Mouse (Mus musculus) spleen, postnatal 36 days (tissue): ENCODE measurements at regions not wholly inside any gene's neighbourhood (a gene's known extent, or its start where the extent isn't known, plus 50 kb on each side); places are given as distances from the start of the nearest gene placed in this dataset.
A peak's percentile ranks its signal among the peaks of the same experiment; 100 is the strongest.
"Not testable (repeated sequence)": the region's sequence is repeated elsewhere in the genome, so short reads cannot be mapped to it uniquely, and the experiment has no call there.

ENCODE experiments used
- DNase-seq, 2 experiments: peaks; one replicate each; pipeline ENCODE4 v3.0.0; 2022; ENCODE audit warnings: low spot score in 2 of 2, mixed read lengths in 1 of 2

DNA sequence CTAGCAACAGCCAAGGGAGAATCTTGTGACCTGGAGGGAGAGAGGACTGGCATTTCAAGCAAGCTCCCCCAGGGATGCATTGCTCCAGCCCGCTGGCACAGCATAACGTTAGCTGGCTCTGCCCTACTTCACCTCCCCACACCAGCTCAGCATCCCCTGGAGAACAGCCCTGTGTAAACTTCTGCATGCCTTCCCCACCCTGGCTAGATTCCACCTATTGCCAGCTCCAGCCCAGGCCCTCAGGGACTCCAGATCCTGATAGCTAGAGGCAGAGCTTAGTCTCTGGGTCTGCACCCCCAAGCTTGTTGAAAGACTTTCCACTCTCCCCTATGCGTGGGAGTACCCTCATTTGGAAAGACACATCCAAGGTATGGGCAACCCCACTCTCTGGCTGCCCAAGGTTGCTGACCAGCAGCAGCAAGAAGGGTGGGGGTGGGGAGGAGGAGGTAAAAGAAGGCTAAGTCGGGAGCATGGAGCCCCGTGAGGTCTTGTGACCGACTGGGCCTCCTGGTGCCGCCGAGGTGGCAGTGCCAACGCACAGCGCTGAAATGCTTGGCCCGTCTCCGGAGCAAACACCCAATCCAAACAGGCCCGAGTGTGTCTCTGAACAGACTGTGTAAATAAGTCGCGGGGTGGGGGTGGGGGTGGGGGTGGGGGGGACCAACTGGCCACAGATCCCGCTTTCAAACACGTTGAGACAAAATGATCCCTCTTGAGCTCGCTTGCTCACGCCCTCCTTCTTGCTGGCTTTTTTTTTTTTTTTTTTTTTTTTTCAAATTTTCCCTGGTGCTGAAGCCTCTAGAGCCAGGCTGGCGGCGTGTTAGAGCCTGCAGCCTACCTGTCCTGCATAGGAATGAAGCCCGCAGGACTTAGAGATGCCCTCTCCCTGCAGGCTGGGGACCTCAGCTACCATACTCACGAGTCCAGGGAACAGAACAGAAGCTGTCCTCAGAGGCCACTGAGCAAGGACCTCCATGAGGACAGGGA lies 350.3 kb downstream of the Sox9 start:
- DNase-seq: no peak

DNA sequence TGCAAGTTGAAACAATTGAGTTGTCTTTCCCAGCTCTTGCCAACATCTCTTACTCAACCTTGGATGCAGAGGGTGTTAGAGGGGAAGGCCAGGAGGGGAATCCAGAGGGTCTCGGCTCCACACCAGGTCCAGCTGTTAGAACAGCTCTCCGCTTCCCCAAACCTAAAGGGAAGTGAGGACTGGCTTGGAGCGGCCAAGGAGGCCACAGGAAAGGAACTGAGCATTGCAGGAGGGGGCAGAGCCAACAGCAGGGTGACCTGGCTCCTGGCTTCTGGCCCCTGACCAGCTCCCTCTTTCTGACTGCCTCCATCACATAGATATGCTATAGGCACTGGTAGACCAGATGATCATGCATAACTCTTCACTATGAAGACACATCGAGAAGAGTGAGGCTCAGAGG lies 351.4 kb downstream of the Sox9 start:
- no peak for DNase-seq

DNA sequence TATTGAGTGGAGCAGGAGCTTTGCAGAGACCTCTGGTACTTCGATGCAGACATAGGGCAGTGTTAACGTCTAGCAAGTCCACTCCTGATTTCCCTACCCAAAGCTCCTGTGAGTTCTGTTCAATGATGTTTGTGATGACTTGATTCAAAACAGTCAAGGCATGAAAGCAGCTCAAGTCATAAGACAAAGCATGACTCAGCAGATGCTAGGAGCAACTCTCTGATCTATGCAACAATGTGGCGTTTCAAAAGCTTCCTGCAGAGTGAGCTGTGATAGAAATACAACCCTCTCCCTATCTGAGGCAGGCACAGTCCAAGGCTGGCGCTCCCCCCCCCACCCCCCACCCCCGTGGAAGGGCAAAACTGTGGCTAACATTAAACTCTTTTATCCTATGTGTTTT lies 353.2 kb downstream of the Sox9 start:
- no peak for DNase-seq

DNA sequence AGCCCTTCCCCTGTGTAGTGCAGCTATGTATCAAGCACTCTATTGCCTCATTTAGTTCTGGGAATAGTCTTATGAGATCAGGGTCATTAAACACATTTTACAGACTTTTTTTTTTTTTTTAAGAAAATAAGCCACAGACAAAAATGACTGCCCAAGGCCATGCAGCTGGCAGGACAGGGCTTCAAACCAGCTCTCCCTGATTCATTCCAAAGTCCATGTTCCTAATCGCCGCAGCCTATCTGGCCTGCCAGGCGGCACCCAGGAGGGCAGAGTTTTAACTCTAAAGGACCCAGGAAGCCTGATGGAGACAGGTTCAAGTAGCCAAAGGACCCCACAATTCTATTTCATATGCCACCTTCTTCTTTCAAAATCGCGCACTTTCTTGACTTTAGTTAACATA lies 356.4 kb downstream of the Sox9 start:
- no peak for DNase-seq

DNA sequence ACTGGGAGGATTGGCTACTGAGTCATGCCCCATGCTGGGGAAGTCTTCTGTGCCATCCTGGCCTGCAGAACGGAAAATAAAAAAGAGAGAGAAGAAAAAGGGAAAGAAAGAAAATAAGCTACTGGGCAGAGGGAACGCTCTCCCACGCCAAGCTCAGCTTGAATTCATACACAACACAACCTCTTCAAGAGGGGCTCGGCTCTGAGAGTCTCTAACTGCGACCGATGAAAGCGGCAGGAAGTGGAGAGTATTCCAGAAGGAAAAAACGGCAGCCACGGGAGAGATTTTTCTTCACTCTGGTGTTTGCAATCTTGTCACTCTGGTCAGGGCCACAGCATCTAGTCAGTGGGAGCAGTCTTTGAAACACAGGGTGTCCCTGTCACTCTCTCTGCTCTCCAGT lies 358.6 kb downstream of the Sox9 start:
- DNase-seq: no peak

DNA sequence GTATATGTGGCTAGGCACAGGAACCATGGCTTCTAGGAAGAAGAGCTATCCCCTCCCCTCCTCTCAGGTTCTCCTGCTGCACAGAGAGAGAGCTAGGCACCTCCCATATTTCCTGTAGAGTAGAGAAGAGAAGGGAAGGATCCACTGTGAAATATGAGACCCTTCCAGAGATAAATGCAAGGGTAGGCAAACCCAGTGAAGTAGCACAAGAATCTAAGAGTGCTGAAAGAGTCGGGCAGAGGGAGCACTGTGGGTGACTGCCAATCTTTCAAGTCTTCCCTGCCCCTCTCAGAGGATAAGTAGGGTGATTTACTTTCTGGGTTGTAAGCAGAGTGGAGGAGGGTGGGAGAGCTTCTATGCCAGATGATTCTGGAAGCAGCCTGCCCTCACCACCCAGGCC lies 360.8 kb downstream of the Sox9 start:
- no peak for DNase-seq

DNA sequence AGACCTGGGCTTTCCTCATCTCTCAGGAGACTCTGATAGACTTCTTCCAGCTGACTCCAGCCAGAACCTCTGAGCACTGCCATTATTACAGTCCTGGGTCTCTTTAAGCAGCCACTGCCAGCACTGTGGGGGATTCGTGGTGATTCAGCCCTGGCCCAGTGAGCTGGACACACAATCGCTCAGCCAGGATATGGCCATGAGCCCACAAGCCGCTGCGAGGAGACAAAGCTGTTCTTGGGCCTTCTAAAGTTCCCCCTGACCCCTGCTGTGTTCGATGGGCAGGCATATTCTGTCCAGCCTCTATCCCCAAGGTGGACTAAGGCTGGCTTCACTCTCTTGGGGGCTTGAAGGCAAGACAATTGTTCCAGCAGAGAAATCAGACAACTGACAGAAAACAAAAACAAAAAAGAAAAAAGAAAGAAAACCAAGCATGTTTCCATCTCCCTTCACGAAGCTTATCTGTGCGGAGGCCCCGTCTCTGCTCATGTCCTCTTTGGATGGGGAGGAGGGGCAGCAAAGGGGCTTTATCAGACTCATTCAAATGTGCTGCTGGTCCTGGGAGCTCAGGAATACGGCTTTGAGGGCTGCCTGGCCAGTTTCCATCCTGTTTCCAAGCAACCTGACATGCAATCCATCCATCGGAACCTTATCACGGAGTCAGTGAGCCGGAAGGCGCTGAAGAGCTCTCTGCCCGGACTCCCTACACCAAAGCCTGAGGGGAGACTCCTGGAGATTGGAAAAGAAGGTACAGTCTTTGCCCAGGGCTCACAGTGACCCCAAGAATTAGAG lies 362.0 kb downstream of the Sox9 start:
- DNase-seq: no peak

DNA sequence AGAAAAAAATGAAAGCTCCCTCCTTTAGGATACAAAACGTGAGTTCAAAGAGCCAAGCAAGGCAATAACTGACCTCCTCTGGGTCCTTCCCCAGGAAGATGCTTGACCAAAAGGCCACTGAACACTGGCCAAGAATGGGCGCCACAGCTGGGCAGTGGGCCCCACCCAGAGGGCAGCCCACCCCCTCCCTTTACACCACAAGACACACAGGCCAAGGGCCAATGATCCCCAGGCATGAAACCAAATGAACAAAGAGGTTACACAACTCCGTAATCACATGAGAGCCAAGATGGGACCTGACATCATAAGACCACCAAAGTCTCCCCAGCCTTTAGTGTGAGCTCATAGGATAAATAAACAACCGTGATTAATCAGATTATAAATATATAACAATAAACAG lies 363.7 kb downstream of the Sox9 start:
- DNase-seq: no peak

DNA sequence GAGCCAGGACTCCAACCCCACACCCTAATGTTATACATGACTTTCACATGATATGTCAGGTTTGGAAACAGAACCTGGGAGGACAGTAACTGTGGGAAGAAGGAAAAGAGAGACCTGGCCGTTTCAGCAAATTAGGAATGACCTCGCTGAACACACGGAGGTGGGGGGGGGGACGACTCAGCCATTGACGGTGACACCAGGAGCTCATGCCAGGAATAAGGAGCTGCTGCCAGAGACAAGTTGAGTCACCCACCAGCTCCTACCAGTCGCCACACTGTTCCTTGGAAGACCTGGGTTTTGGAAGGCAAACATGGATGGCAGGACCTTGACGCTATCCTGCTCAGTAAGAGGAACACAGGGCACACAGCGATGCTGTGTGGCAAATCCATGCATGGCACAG lies 364.7 kb downstream of the Sox9 start:
- no peak for DNase-seq

DNA sequence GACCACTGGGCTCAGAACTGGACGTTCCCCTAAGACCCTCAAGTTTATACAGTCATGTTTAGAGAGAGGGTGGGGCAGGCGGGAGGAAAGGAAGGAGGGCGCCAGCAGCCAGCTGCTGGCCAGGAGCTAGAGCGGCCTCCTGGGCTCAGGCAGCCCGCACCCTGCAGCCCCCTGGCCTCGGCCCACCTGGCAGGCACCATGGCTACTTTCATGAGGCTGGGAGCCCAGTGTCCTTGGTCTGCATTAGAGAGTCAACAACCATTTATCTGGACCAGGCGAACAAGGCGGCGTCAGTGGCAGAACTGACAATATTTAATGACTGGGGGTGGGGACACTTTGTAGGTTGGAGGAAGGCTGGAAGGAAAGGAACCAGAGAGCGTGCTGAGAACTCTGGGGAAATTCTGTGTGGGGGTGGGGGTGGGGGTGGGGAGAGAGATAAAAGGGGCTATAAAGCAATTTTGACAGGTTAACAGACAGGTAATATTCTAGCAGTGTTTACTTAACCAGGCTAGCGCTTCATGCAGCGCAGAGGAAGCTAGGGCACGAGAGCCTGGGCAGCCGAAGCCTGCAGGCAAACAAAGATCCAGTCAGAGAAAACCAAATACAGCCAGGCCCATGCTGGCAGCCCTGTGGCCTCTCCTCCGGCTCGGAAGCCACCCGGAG lies 365.6 kb downstream of the Sox9 start:
- DNase-seq: no peak

DNA sequence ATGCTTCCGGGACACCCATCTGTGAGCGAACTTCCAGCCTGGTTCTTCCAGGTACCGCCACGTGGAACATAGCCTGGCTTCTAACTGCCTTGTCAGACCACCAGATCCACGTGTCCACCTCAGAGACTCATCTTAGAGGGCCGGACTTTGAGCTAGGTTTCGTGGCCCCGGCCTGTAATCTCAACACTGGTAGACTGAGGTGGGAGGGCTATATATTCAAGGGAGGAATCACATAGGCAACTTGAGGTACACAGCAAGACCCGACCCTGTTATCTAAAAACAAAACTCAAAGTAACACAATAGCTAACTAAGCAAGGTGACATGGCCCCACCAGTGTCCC lies 366.1 kb downstream of the Sox9 start:
- DNase-seq: no peak

DNA sequence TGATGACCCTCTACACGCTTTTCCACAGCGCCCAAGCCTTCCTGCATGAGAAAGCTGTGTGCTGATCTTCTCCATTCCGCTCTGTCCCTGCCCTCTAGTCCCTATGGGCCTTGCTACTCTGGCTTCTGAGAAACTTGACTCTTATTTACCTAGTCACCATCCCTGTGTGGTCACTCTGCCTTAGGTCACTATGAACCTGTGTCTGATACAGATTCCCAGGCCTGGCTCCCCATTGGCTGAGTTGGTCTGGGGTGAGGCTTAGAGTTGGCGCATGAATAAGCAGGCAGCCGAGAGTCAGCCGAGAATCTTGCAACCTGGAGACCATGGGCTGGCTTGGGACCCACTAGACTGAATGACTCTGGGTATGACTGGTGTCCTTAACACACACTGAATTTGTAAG lies 373.5 kb downstream of the Sox9 start:
- no peak for DNase-seq

DNA sequence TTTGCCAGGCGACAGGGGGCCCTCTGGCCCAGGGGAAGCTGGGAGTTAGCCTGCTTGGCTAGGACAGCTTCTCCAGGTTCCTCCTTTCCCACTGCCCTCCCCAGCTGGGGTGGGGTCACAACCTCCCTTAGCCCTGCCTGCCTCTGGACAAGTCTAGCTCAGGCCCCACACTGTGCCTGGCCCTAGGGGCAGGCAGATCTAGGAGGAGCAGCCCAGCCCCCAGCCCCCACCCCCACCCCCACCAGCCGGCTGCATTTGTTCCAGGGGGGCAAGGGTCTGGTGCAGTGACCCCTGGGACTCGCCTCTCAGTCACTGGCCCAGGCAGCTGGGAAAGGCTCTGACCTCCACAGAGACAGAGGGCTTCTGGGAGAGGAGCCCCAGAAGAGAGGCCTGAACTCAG lies 381.9 kb downstream of the Sox9 start:
- no peak for DNase-seq

DNA sequence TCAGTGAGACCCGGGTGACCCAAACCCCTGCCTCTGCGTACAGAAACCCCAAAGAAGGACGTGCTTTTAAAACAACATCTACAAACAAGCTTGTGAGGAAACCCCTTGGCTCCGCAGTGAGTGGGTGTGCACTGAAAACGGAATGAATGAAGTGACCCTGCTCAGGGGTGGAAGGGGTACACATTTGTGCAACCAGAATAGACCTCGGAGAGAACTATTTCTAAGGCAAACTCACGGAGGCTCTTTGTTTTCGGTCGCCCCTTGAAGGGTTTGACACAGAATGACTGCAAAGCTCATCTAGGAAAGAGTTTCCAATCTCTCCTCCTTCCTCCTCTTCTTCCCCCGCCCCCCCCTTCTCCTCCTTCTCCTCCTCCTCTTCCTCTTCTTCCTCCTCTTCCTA lies 382.5 kb downstream of the Sox9 start:
- no peak for DNase-seq

DNA sequence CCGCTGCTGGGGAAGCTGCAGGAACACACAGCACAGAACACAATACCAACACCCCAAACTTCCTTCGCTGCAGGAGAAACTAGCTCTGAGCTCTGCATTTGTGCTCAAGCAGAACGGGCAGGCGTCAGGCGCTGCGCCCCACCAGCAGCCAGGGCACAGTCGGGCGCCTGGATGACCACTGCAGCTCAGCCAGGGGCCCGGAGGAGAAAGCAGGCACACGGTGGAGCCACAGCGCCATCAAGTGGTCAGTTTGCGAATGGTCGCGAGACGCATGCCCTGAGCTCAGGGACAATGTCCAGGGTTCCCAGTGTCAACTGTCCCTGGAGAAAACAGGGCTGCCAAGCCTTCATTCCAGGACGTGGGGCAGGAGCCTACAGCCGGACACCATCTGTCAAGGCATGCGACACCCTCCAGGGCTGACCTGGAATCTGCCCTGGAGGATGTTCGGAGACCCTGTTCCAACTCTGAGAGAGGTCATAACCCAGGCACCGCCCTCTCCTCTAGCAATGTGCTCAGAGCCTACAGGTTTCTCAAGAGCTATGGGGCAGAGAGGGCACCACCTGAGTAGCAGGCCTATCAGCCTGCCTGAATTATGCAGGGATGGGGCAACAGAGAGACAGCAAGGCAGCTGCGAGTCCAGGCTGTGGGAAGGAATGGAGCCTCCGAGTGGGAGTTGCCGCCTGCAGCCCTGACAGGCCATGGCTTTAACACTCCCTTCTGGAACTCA lies 383.2 kb downstream of the Sox9 start:
- DNase-seq: peak; percentile 10 to 20

DNA sequence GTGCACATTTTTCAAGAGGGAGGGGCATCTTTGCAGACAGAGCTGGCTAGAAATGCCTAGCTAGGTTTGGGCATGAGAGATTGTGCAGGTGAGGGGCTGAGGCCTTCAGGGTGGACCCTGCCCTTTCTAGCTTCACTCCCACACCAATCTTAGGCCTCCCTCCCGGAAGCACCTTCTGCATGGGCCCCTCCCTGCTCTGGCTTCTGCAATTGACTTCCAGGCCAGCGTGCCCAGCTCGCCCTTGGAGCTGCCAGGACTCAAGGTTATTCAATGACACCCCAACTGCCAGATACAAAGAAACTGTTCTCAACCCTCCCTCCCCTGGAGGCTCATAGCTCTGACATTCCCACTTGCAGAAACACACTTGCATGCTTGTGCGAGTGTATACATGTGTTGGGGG lies 384.5 kb downstream of the Sox9 start:
- no peak for DNase-seq

DNA sequence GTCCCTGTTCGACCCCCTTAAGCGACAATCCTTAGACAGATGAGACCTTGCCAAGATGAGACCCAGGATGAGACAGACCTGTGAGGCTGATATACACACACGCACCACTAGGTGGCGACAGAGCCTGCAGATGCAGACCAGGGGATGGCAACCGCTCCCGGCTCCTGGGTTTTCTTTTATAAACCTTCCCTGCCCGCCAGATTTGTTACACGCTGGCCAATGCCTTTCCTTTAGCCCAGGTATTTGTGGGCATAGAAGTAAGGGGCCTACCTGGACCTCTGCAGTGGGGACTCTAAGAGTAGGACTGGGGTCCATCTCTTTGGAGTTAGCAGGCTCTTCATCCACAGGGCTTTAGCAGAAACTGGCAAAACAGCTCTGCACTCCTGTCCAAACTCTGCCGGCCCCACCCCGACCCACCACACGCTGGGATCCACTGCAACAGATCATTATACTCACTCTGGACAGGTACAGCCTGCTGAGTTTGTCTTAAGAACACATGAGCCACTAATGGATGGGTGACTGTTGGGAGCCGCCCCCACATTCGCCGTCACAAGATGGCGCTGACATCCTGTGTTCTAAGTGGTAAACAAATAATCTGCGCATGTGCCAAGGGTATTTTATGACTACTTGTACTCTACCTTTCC lies 390.6 kb downstream of the Sox9 start:
- peak; percentile 51 to 62 for DNase-seq

DNA sequence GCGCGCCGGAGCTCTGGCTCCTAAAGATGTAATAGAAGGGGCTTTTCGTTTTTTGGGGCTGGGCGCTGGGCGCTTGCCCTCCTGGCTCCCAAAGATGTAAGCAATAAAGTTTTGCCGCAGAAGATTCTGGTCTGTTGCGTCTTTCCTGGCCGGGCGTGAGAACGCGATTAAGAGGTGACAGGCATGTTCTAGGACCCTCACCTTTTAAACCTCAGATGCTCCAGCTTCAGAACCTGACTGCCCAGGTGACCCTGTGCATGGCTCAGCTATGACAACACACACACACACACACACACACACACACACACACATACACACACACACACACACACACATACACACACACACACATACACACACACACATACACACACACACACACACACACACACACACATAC lies 391.3 kb downstream of the Sox9 start:
- DNase-seq: not testable (repeated sequence)

DNA sequence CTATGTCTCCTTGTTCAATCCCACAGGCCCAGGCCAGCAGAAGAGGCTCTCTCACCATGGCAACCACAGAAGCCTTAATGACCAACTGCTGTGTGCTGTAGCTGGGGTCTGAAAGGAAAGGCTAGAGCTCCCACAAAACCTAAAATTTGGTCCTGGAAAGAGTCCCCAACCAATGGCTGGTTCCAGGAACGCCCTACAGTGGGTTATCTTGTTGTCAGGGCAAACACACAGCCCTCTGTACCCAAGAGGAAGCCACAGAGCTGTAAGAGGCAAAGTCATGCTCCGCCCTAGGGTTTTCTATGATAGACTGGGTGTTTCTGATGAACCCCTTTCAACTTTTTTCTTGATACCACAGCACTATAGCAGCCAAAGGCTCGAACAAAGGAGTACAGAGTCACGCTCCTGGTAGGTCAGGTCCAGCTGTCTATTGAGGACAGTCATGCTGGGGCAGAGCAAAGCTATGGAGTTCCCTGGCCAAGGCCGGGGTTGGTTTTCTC lies 392.0 kb downstream of the Sox9 start:
- peak in 1 of 2 experiments; percentile 27 for DNase-seq

DNA sequence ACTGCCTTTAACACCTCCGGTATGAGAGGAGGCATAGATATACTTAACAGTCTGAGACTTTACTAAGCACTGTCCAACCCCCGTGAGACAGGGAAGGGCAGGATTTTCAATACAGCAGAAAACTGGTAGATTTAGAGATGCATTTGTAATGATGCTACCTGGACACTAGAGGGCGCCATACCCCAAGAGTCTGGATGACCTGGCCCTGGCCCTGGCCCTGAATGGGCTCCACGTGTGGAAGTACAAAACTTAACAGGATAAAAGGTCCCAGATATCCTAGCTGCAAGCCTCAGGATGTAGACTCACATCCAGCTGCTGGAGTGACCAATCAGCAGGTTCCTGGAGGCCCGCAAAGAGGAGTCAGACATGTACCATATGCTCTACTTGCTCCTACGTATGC lies 393.3 kb downstream of the Sox9 start:
- DNase-seq: no peak

DNA sequence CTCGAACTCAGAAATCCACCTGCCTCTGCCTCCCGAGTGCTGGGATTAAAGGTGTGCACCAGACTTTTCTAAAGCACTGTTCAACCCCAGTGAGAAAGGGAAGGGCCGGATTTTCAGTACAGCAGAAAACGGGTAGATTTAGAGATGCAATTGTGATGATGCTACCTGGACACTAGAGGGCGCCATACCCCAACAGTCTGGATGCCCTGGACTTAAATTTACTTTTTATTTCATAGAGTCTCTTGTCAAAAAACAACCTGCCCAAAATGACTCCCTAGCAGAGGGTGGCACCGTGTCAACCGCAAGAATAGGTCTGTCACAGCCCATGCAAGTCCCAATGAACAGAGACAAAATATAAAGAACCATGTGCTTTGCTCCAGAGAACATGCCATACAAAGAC lies 394.2 kb downstream of the Sox9 start:
- DNase-seq: peak in 1 of 2 experiments; percentile 32
